Mouse (Mus musculus) midbrain, embryonic 13.5 days (tissue): ENCODE measurements around the gene Tas2r123. TPM values are rescaled to one million over a fixed set of nuclear protein-coding genes. Genes with fewer than 3 reads are reported as not detected.

Source experiments
- ATAC-seq: fragments of 200-750 bp; cut with Nextera tagmentation; 2 replicates; pipeline ENCODE4 v1.8.0; 2017; ENCODE audit warnings: mild to moderate bottlenecking, moderate TSS enrichment, moderate library complexity
- H3K27ac ChIP-seq: fragments of 300-500 bp; sonication (generic); 2 replicates; pipeline ENCODE4 v1.5.1; 2015; ENCODE audit warnings: inconsistent platforms, mild to moderate bottlenecking, moderate library complexity
- H3K27me3 ChIP-seq: fragments of 300-500 bp; sonication (generic); 2 replicates; pipeline ENCODE4 v1.6.1; 2015; ENCODE audit warnings: mild to moderate bottlenecking, inconsistent platforms
- H3K36me3 ChIP-seq: fragments of 300-500 bp; sonication (generic); 2 replicates; pipeline ENCODE4 v1.6.1; 2015; ENCODE audit warnings: mild to moderate bottlenecking, inconsistent platforms
- H3K4me1 ChIP-seq: fragments of 300-500 bp; sonication (generic); replicated peaks from 2 replicates; pipeline ENCODE4 v1.6.1; 2015; ENCODE audit warnings: inconsistent platforms
- H3K4me2 ChIP-seq: fragments of 300-500 bp; sonication (generic); replicated peaks from 2 replicates; pipeline ENCODE4 v1.6.1; 2015; ENCODE audit warnings: moderate library complexity, mild to moderate bottlenecking, inconsistent platforms
- H3K4me3 ChIP-seq: fragments of 300-500 bp; sonication (generic); replicated peaks from 2 replicates; pipeline ENCODE4 v1.5.1; 2015; ENCODE audit warnings: mild to moderate bottlenecking, inconsistent platforms
- H3K9ac ChIP-seq: fragments of 300-500 bp; sonication (generic); replicated peaks from 2 replicates; pipeline ENCODE4 v1.6.1; 2015; ENCODE audit warnings: mild to moderate bottlenecking, inconsistent platforms
- H3K9me3 ChIP-seq: fragments of 300-500 bp; sonication (generic); 2 replicates; pipeline ENCODE4 v1.6.1; 2016; ENCODE audit warnings: mild to moderate bottlenecking, inconsistent platforms
- WGBS: fragments of 180-500 bp; shearing (Covaris S2); methylation state at CpG from one replicate; pipeline ENCODE4 v1.1.7; 2015; 5-methylcytosine and 5-hydroxymethylcytosine counted together
- polyA plus RNA-seq: library from polyadenylated mRNA; unstranded; fragments of >200 nt; fragmentation: Nextera tagmentation; extraction: Ambion mirVana; gene quantifications from 2 replicates; pipeline ENCODE4 v1.2.1, GENCODE M21; 2015

Gene Tas2r123
- not detected in 2 replicates for polyA plus RNA-seq

DNA sequence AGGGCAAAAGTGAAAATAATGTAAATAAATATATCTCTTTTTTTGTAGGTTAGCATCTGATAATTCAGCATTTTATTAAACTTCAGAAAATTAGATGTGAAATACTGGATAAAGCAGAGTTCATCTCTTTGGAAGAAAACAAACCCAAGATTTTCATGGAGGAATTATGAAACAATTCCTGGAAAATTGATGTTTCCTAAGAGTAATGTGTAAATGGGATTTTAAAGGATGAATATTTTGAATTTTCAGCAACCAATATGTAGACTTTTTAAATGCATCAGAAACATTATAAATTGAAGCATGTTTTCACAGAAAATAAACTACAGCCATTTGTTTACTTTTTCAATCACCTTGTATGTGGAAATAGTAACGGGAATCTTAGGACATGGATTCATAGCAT lies at the start of gene Tas2r123:
Gene Tas2r123, plus strand, starts transcription at position 301 of the 400 bp plus-strand sequence.
- no peak within 1 kb of the TSS for H3K9ac ChIP-seq
- H3K4me2 ChIP-seq: no peak within 1 kb of the TSS
- no peaks in the 10 kb centered on the region for H3K4me1 ChIP-seq
- no peak for ATAC-seq
- H3K27me3 ChIP-seq: no peaks in the 10 kb centered on the region
- H3K9me3 ChIP-seq: no peaks in the 10 kb centered on the region
- H3K27ac ChIP-seq: no peak within 1 kb of the TSS
- WGBS: 94% methylated on average over 1 of the region's 1 CpGs
- H3K4me3 ChIP-seq: no peak within 1 kb of the TSS
- H3K36me3 ChIP-seq: no peaks in the 10 kb centered on the region

DNA sequence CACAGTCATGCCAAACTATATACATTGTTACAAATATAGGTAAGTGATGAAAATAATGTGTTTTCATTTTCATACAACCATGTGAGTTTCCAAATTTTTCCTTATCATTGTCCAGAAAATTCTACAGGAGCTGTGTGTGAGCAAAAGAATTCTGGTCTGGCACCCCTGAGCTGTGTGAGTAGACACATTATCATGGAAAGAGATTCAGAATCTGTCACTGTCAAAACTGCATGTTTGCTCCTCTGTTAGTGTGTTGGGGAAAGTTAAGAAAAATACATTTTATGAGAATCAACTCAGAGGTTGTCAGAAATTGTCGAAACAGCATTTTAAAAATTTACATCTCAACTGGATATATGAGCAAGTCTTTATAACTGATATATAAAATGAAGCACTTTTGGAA lies 44.4 kb upstream of the Tas2r123 start, which contains the start of gene Tas2r117:
Gene Tas2r117, plus strand, starts transcription at position 301 of the 400 bp plus-strand sequence.
- ATAC-seq: no peak
- Histone ChIP-seq H3K4me1 (no peaks in the 10 kb centered on the region), H3K4me2 (no peak within 1 kb of the TSS), H3K27ac (no peak within 1 kb of the TSS), H3K27me3 (no peaks in the 10 kb centered on the region), H3K4me3 (no peak within 1 kb of the TSS), H3K36me3 (no peaks in the 10 kb centered on the region), H3K9me3 (no peaks in the 10 kb centered on the region), H3K9ac (no peak within 1 kb of the TSS)
- WGBS: 81% methylated on average over 1 of the region's 1 CpGs

DNA sequence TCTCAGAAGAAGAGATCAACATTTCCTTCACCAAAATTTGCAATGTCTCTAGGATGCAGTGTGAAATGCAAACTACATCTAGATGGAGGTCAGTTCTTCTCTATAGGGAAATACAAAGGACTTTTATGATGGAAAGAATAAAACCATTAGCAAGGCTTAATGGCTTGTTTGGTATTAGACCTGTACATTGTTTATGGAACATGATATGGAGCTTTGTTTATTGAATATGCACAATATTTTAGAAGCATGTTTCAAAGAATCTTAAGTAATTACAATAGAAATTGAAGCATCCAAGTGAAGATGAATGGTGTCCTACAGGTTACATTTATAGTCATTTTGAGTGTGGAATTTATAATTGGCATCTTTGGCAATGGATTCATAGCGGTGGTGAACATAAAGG lies 8.2 kb downstream of the Tas2r123 start, which contains the start of gene Tas2r116:
Gene Tas2r116, plus strand, starts transcription at position 301 of the 400 bp plus-strand sequence.
- Histone ChIP-seq H3K27me3 (no peaks in the 10 kb centered on the region), H3K36me3 (no peaks in the 10 kb centered on the region), H3K27ac (no peak within 1 kb of the TSS), H3K9ac (no peak within 1 kb of the TSS), H3K9me3 (no peaks in the 10 kb centered on the region), H3K4me3 (no peak within 1 kb of the TSS), H3K4me1 (no peaks in the 10 kb centered on the region), H3K4me2 (no peak within 1 kb of the TSS)
- no peak for ATAC-seq
- 84% methylated on average over 1 of the region's 1 CpGs for WGBS

DNA sequence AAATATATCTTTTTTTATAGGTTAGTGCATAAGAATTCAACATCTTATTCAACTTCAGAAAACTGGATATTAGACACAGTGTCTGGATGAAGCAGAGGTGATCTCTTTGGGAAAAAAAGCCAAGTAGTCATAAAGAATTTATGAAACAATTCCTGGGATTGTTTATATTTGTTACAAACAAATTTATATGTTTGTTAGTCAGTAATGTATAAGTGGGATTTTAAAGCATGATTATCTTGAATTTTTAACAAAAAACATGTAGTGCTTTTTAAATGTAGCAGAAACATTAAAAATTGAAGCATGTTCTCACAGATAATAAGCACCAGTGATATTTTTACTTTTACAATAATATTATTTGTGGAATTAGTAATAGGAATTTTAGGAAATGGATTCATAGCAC lies 20.8 kb downstream of the Tas2r123 start, which contains the start of gene Tas2r110:
Gene Tas2r110, plus strand, starts transcription at position 301 of the 400 bp plus-strand sequence.
- H3K4me1 ChIP-seq: no peaks in the 10 kb centered on the region
- H3K27me3 ChIP-seq: no peaks in the 10 kb centered on the region
- H3K4me2 ChIP-seq: no peak within 1 kb of the TSS
- H3K9ac ChIP-seq: no peak within 1 kb of the TSS
- no peak for ATAC-seq
- H3K36me3 ChIP-seq: no peaks in the 10 kb centered on the region
- no peak within 1 kb of the TSS for H3K27ac ChIP-seq
- no peak within 1 kb of the TSS for H3K4me3 ChIP-seq
- no peaks in the 10 kb centered on the region for H3K9me3 ChIP-seq

DNA sequence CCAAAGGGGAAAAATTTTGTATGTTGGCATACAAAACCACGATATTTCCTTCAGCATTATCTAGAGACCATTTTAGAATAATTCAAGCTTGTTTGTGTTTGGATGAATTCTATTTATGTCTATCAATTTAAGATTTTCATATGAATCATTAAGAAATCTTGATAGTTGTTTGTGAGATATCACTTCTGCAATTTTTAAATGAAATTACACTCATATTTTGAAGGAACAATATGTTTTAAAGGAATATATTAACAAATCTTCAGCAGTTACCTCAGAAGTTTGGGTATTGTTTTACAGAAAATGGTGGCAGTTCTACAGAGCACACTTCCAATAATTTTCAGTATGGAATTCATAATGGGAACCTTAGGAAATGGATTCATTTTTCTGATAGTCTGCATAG lies 45.8 kb downstream of the Tas2r123 start, which contains the start of gene Tas2r113:
Gene Tas2r113, plus strand, starts transcription at position 301 of the 400 bp plus-strand sequence.
- no peak within 1 kb of the TSS for H3K4me3 ChIP-seq
- ATAC-seq: no peak
- H3K9ac ChIP-seq: no peak within 1 kb of the TSS
- no peaks in the 10 kb centered on the region for H3K36me3 ChIP-seq
- no peak within 1 kb of the TSS for H3K27ac ChIP-seq
- 78% methylated on average over 1 of the region's 1 CpGs for WGBS
- no peaks in the 10 kb centered on the region for H3K27me3 ChIP-seq
- no peak within 1 kb of the TSS for H3K4me2 ChIP-seq
- H3K4me1 ChIP-seq: no peaks in the 10 kb centered on the region
- H3K9me3 ChIP-seq: no peaks in the 10 kb centered on the region

Other genes with a start within 250 kb of the Tas2r123 start
- gene A630073D07Rik, start 195.6 kb upstream of the Tas2r123 start, polyA plus RNA-seq: not detected in 2 replicates
- gene Tas2r120, start 190.2 kb upstream of the Tas2r123 start, polyA plus RNA-seq: not detected in 2 replicates
- not detected in 2 replicates for gene Tas2r121, start 146.1 kb upstream of the Tas2r123 start, polyA plus RNA-seq
- gene Tas2r122, start 135.2 kb upstream of the Tas2r123 start, polyA plus RNA-seq: not detected in 2 replicates
- not detected in 2 replicates for gene Tas2r115, start 109.1 kb upstream of the Tas2r123 start, polyA plus RNA-seq
- gene Tas2r124, start 92.4 kb upstream of the Tas2r123 start, polyA plus RNA-seq: not detected in 2 replicates
- gene Tas2r102, start 85.0 kb upstream of the Tas2r123 start, polyA plus RNA-seq: not detected in 2 replicates
- gene Tas2r136, start 69.0 kb upstream of the Tas2r123 start, polyA plus RNA-seq: not detected in 2 replicates
- gene Tas2r117, start 44.3 kb upstream of the Tas2r123 start, polyA plus RNA-seq: not detected in 2 replicates
- not detected in 2 replicates for gene Tas2r116, start 8.3 kb downstream of the Tas2r123 start, polyA plus RNA-seq
- gene Tas2r110, start 20.9 kb downstream of the Tas2r123 start, polyA plus RNA-seq: not detected in 2 replicates
- not detected in 2 replicates for gene Tas2r113, start 45.9 kb downstream of the Tas2r123 start, polyA plus RNA-seq
- gene Tas2r125, start 62.5 kb downstream of the Tas2r123 start, polyA plus RNA-seq: not detected in 2 replicates
- not detected in 2 replicates for gene Tas2r129, start 104.0 kb downstream of the Tas2r123 start, polyA plus RNA-seq
- gene Tas2r131, start 110.8 kb downstream of the Tas2r123 start, polyA plus RNA-seq: not detected in 2 replicates
- gene Tas2r109, start 133.8 kb downstream of the Tas2r123 start, polyA plus RNA-seq: not detected in 2 replicates
- not detected in 2 replicates for gene Tas2r103, start 190.0 kb downstream of the Tas2r123 start, polyA plus RNA-seq
- gene Tas2r140, start 208.7 kb downstream of the Tas2r123 start, polyA plus RNA-seq: not detected in 2 replicates